Mouse (Mus musculus) lung, postnatal 10 days (tissue): ENCODE data around the gene Ascl1.

Source experiments
- DNase-seq: peaks from one replicate; pipeline ENCODE4 v3.0.0; 2021

Gene Ascl1

GRCm38 (mm10) chr10:87484831-87485720 is 8.4 kb downstream of the Ascl1 start:
- no peak for DNase-seq

- DNase-seq: no peak
These were observed 15.6 kb downstream of the Ascl1 start for GRCm38 (mm10) chr10:87477895-87478294.

GRCm38 (mm10) chr10:87474971-87475370 is 18.5 kb downstream of the Ascl1 start:
- DNase-seq: no peak

GRCm38 (mm10) chr10:87473475-87474131 is 19.9 kb downstream of the Ascl1 start:
- DNase-seq: no peak

- DNase-seq: no peak
These were observed 42.7 kb downstream of the Ascl1 start for GRCm38 (mm10) chr10:87450777-87451176.

GRCm38 (mm10) chr10:87449368-87449767 is 44.1 kb downstream of the Ascl1 start:
- no peak for DNase-seq

GRCm38 (mm10) chr10:87448257-87448656 is 45.2 kb downstream of the Ascl1 start:
- DNase-seq: no peak

GRCm38 (mm10) chr10:87447754-87448095 is 45.7 kb downstream of the Ascl1 start:
- no peak for DNase-seq

- no peak for DNase-seq
These were observed 46.4 kb downstream of the Ascl1 start for GRCm38 (mm10) chr10:87446829-87447753.

GRCm38 (mm10) chr10:87446139-87446828 is 47.2 kb downstream of the Ascl1 start:
- DNase-seq: no peak
